Mouse (Mus musculus) cerebellum, adult 2 months (tissue): ENCODE measurements around the gene Scn4b.

Source experiments
- CTCF ChIP-seq: fragments of 200-500 bp; IDR thresholded peaks from 2 replicates; pipeline ENCODE4 v1.5.1; 2011; ENCODE audit warnings: low read depth, mild to moderate bottlenecking, control low read depth, low read length, moderate library complexity, borderline replicate concordance; ENCODE audit not compliant: insufficient read depth
- POLR2A ChIP-seq: fragments of 200-500 bp; IDR thresholded peaks from 2 replicates; pipeline ENCODE4 v1.6.1; 2011; ENCODE audit warnings: low read length, control low read depth, borderline replicate concordance; ENCODE audit not compliant: insufficient read depth

- no peak for TF ChIP-seq CTCF
- no peak for TF ChIP-seq POLR2A
Observed at GRCm38 (mm10) chr9:45183266-45183665, 45.1 kb downstream of the Scn4b start.
